Mouse (Mus musculus) G1E (cell line): ENCODE results near the gene Rin3.

Source experiments
- CTCF ChIP-seq: IDR thresholded peaks from 2 replicates; pipeline ENCODE4 v1.5.1; 2012; ENCODE audit warnings: low read depth, low read length, inconsistent platforms, mixed read lengths
- GATA1 ChIP-seq: IDR thresholded peaks from 2 replicates; pipeline ENCODE4 v1.6.1; 2012; ENCODE audit warnings: borderline replicate concordance, low read length, inconsistent platforms, mixed read lengths

- TF ChIP-seq GATA1 (no peak), CTCF (no peak)
Measured at GRCm38 (mm10) chr12:102327525-102327924, 44.7 kb downstream of the Rin3 start.
